Mouse (Mus musculus): ENCODE data around the gene Arid1b.

DNA sequence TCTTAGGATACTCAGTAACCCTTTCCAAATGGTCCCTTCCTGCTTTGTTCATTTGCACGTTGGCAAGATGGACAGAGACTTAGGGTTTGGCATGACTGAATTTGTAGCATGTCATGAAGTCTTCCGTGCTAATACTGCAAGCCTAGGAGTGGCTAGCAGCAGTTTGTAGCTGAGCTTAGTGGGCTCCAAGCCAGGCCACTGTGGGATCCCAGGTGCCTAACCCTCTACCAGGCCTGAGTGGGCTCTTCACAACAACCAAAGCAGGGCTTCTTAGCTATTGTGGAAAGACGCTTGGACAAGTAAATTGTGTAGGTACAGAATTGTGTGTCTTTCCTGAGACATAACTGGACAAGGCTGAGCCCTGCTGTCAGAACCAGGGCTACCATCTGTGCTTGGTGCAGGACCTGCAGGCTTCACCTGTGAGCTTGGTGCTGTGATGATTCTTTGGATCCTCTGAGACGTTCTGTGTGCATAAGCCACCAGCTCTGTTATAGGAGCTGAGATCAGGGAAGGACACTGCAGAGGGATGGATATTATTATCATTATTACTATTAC lies 286.4 kb downstream of the Arid1b start:
- TF ChIP-seq CTCF (IDR thresholded peaks at IDR 0.05; ENCODE audit: low read depth, low read length) (no peak), GATA1 (IDR thresholded peaks at IDR 0.05; ENCODE audit: borderline replicate concordance, low read length) (no peak), TAL1 (conservative IDR thresholded peaks at IDR 0.05; ENCODE audit: low read depth, low read length) (no peak)
